ENCODE assay signal across 11 mouse cellular contexts in genomic region chr10:66865010-66865582, GRCm38 (mm10).
DNase-seq lines count a peak whose midpoint lies in the region; ATAC-seq and TF ChIP-seq lines count a peak whose summit lies in the region.
"Had no signal": no experiment of that assay in that cellular context is flagged by ENCODE, and none has a peak within 500 bp of the region (broad histone marks: within the 10 kb centered on the region; RNA-seq: fewer than 3 reads in every experiment).

No protein-coding gene starts in this region.

- H3K27ac ChIP-seq in heart, embryonic 16.5 days (ENCODE audit: low read length), result peak overlapping the region; percentile 71
- H3K27ac ChIP-seq in CH12.LX (ENCODE audit: insufficient read depth, low read depth), result no peak overlapping the region

- no peak overlapping the region for H3K4me3 ChIP-seq in heart, embryonic 16.5 days (ENCODE audit: low read length)
- H3K4me3 ChIP-seq in CH12.LX (replicated peaks in 1 of 3; ENCODE audit: low read depth in 2 of 3, low read length in 2 of 3, poor library complexity in 1 of 3) (no peak overlapping the region), myocyte (no peak overlapping the region)

- 69% methylated on average over 10 of the region's 10 CpGs for WGBS in heart, embryonic 16.5 days

- dilution Hi-C loops in CH12.LX (cut with MboI; ENCODE audit: extremely low pct_ligation_motif_present, extremely low pct_unique_long_range_greater_than_20kb, low sequenced_read_pairs), result no loop called here

- TF ChIP-seq RAD21 in CH12.LX (IDR thresholded peaks at IDR 0.05; ENCODE audit: low read depth, low read length), result no peak

- TF ChIP-seq EP300 in CH12.LX (IDR thresholded peaks at IDR 0.05; ENCODE audit: low read length), result no peak

- H3K36me3 ChIP-seq in heart, embryonic 16.5 days (ENCODE audit: control insufficient read depth, insufficient read depth), result no peaks in the 10 kb centered on the region
- no peaks in the 10 kb centered on the region for H3K36me3 ChIP-seq in CH12.LX (replicated peaks in 1 of 2; ENCODE audit: control insufficient read depth in 1 of 2, insufficient read depth in 1 of 2, low read length in 1 of 2)
- H3K36me3 ChIP-seq in myocyte (ENCODE audit: control insufficient read depth, insufficient read depth), result no peaks in the 10 kb centered on the region

- H3K79me2 ChIP-seq in CH12.LX (replicated peaks; ENCODE audit: control insufficient read depth, extremely low read depth, insufficient read depth, poor library complexity, severe bottlenecking), result no peaks in the 10 kb centered on the region
- no peaks in the 10 kb centered on the region for H3K79me2 ChIP-seq in myocyte (ENCODE audit: control insufficient read depth, insufficient read depth)

- DNase-seq in heart, postnatal 10 days, result no peak
- no peak for DNase-seq in CH12.LX (ENCODE audit: extremely low read depth)
- peak; percentile 60 for DNase-seq in induced T-regulatory cell, adult 2 months (ENCODE audit: low read depth)
- DNase-seq in urinary bladder, postnatal 4 days (ENCODE audit: low spot score in 2 of 2), result no peak
- no peak for DNase-seq in embryo, embryonic 10.5 days (ENCODE audit: low spot score)
- DNase-seq in ovary, postnatal 14 days (ENCODE audit: low spot score), result no peak
- DNase-seq: cerebellum, postnatal 10 days; right cerebral cortex, postnatal 25 days had no signal

- no peak overlapping the region for H3ac ChIP-seq in myocyte (ENCODE audit: control insufficient read depth, insufficient read length)

- no peaks in the 10 kb centered on the region for H3K9me3 ChIP-seq in heart, embryonic 16.5 days (replicated peaks; ENCODE audit: control insufficient read depth, low read length)
- H3K9me3 ChIP-seq in CH12.LX (replicated peaks; ENCODE audit: low read length), result no peaks in the 10 kb centered on the region

- H3K4me2 ChIP-seq in heart, embryonic 16.5 days (ENCODE audit: low read depth, low read length), result no peak overlapping the region
- H3K4me2 ChIP-seq in CH12.LX (ENCODE audit: insufficient read depth, low read depth, poor library complexity, severe bottlenecking) (no peak overlapping the region), myocyte (ENCODE audit: low read depth) (peak overlapping the region; percentile 72)

- H3K4me1 ChIP-seq in heart, embryonic 16.5 days (ENCODE audit: control insufficient read depth, insufficient read depth, low read length), result no peaks in the 10 kb centered on the region
- peaks cover 11 to 37% of the 10 kb centered on the region in 2 experiments; a peak in 3 of 4 replicates for H3K4me1 ChIP-seq in CH12.LX (ENCODE audit: control insufficient read depth in 1 of 2, insufficient read depth in 2 of 2)

- in situ Hi-C loops in CH12.LX (cut with MboI; ENCODE audit: low pct_ligation_motif_present, low pct_unique_long_range_greater_than_20kb, low sequenced_read_pairs), result no loop called here

- no peaks in the 10 kb centered on the region for H3K27me3 ChIP-seq in heart, embryonic 16.5 days (ENCODE audit: control insufficient read depth, insufficient read depth, low read length)
- H3K27me3 ChIP-seq in CH12.LX (replicated peaks) (no peaks in the 10 kb centered on the region), myocyte (ENCODE audit: control insufficient read depth, insufficient read depth, insufficient read length) (no peaks in the 10 kb centered on the region)

- H3K9ac ChIP-seq in heart, embryonic 16.5 days (ENCODE audit: low read length), result no peak overlapping the region
- no peak overlapping the region for H3K9ac ChIP-seq in CH12.LX (ENCODE audit: insufficient read depth, low read depth)

- intact Hi-C loops in heart, postnatal 10 days (cut with DNase I), result no loop called here

- no peak for ATAC-seq in heart, embryonic 16.5 days (replicated peaks; ENCODE audit: extremely low read depth, insufficient read depth, low FRiP score)
- ATAC-seq: forebrain, embryonic 14.5 days had no signal

- no peak for TF ChIP-seq POLR2A in CH12.LX (IDR thresholded peaks at IDR 0.05; ENCODE audit: low read depth, low read length)
- no peak for TF ChIP-seq POLR2A in myocyte (IDR thresholded peaks at IDR 0.05; ENCODE audit: insufficient read length, low read depth)

- no peak for TF ChIP-seq CTCF in CH12.LX (conservative IDR thresholded peaks at IDR 0.05 in 1 of 2, IDR thresholded peaks at IDR 0.05 in 1 of 2; ENCODE audit: low read depth in 2 of 2, low read length in 2 of 2)

TF ChIP-seq in CH12.LX, 34 proteins besides CTCF, POLR2A, EP300 and RAD21:
- TF ChIP-seq POLR2AphosphoS2 (IDR thresholded peaks at IDR 0.05; ENCODE audit: low read depth, low read length), result no peak
- TF ChIP-seq TBP (conservative IDR thresholded peaks at IDR 0.05; ENCODE audit: low read depth, low read length), result no peak
- TF ChIP-seq ETS1 (conservative IDR thresholded peaks at IDR 0.05; ENCODE audit: low read depth, low read length), result no peak
- no peak for TF ChIP-seq MAZ (IDR thresholded peaks at IDR 0.05; ENCODE audit: low read depth, low read length)
- no peak for TF ChIP-seq ZNF384 (IDR thresholded peaks at IDR 0.05; ENCODE audit: low read depth, low read length)
- TF ChIP-seq SIN3A (IDR thresholded peaks at IDR 0.05; ENCODE audit: low read length), result 0 out of 2 replicates have a peak, but pooled peaks have one; percentile 1
- TF ChIP-seq NELFE (IDR thresholded peaks at IDR 0.05; ENCODE audit: low read depth, low read length), result no peak
- TF ChIP-seq UBTF (IDR thresholded peaks at IDR 0.05; ENCODE audit: low read depth, low read length), result no peak

TF ChIP-seq in myocyte, 11 proteins besides CTCF, POLR2A, EP300 and RAD21:
- no peak for TF ChIP-seq SRF (IDR thresholded peaks at IDR 0.05; ENCODE audit: control insufficient read depth, insufficient read length, low read depth)
- TF ChIP-seq MYOG (IDR thresholded peaks at IDR 0.05; ENCODE audit: control insufficient read depth in 1 of 3, insufficient read depth in 1 of 3, insufficient read length in 2 of 3, low read depth in 2 of 3), result no peak
- TF ChIP-seq USF1 (IDR thresholded peaks at IDR 0.05; ENCODE audit: low read depth), result no peak
- no peak for TF ChIP-seq MYOD1 (IDR thresholded peaks at IDR 0.05; ENCODE audit: control insufficient read depth in 1 of 3, insufficient read length in 2 of 3, low read depth in 2 of 3)
- no peak for TF ChIP-seq CEBPB (IDR thresholded peaks at IDR 0.05; ENCODE audit: insufficient read depth, poor library complexity, severe bottlenecking)
- no peak for TF ChIP-seq REST (IDR thresholded peaks at IDR 0.05; ENCODE audit: insufficient read depth, insufficient read length)
- no peak for TF ChIP-seq TCF12 (IDR thresholded peaks at IDR 0.05; ENCODE audit: insufficient read depth, poor library complexity, severe bottlenecking)
- TF ChIP-seq POLR2AphosphoS2 (IDR thresholded peaks at IDR 0.05; ENCODE audit: insufficient read length, low read depth), result no peak
- no peak for TF ChIP-seq E2F4 (IDR thresholded peaks at IDR 0.05; ENCODE audit: insufficient read depth)
- no peak for TF ChIP-seq MAX (IDR thresholded peaks at IDR 0.05; ENCODE audit: low read depth)
- no peak for TF ChIP-seq TCF3 (IDR thresholded peaks at IDR 0.05; ENCODE audit: insufficient read length, low read depth)
